Mouse (Mus musculus) embryonic facial prominence, embryonic 10.5 days (tissue): ENCODE data around the gene Oas2. TPM values are rescaled to one million over a fixed set of nuclear protein-coding genes. Genes with fewer than 3 reads are reported as not detected.

Experiments used
- DNase-seq: peaks from one replicate; pipeline ENCODE4 v3.0.0-alpha.2; 2017; ENCODE audit warnings: low spot score
- H3K27ac ChIP-seq: fragments of 300-500 bp; sonication (generic); replicated peaks from 2 replicates; pipeline ENCODE4 v1.5.1; 2016; ENCODE audit warnings: mild to moderate bottlenecking
- H3K27me3 ChIP-seq: fragments of 300-500 bp; sonication (generic); replicated peaks from 2 replicates; pipeline ENCODE4 v1.6.1; 2016; ENCODE audit warnings: low read depth, mild to moderate bottlenecking; ENCODE audit not compliant: poor library complexity, severe bottlenecking
- H3K36me3 ChIP-seq: fragments of 300-500 bp; sonication (generic); replicated peaks from 2 replicates; pipeline ENCODE4 v1.6.1; 2016; ENCODE audit warnings: mild to moderate bottlenecking, moderate library complexity
- H3K4me1 ChIP-seq: fragments of 300-500 bp; sonication (generic); 2 replicates; pipeline ENCODE4 v1.6.1; 2016
- H3K4me3 ChIP-seq: fragments of 300-500 bp; sonication (generic); 2 replicates; pipeline ENCODE4 v1.5.1; 2016; ENCODE audit warnings: mild to moderate bottlenecking, moderate library complexity
- H3K9me3 ChIP-seq: fragments of 300-500 bp; sonication (generic); 2 replicates; pipeline ENCODE4 v1.6.1; 2016; ENCODE audit warnings: mild to moderate bottlenecking
- WGBS: fragments of 180-500 bp; shearing (Covaris S2); methylation state at CpG from one replicate; pipeline ENCODE4 v1.1.7; 2016; 5-methylcytosine and 5-hydroxymethylcytosine counted together
- polyA plus RNA-seq: library from polyadenylated mRNA; unstranded; fragments of >200 nt; fragmentation: Nextera tagmentation; extraction: Ambion mirVana; gene quantifications from 2 replicates; pipeline ENCODE4 v1.2.1, GENCODE M21; 2016

The Oas2 gene
- polyA plus RNA-seq, 1 experiment from 2014 or later = 0.06 TPM

DNA sequence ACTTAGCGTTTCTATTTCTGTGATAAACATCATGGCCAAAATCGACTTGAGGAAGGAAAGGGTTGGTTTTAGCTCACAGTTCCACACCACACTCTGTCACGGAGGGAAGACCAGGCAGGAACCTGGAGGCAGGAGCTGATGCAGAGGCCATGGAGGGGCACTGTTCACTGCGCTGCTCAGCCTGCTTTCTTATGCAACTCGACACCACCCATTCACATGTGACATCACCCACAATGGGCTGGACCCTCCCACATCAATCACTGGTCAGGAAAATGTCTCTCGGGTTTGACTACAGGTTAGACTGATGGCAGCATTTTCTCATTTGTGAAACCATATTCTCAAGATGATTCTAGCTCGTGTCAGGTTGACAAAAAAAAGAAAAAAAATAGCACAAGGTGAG lies 28.6 kb downstream of the Oas2 start:
- Histone ChIP-seq H3K4me1 (peaks cover 13% of the 10 kb centered on the region), H3K27ac (no peak overlapping the region), H3K27me3 (peaks cover 5% of the 10 kb centered on the region), H3K9me3 (0 out of 2 replicates have a peak, but pooled peaks cover 7% of the 10 kb centered on the region), H3K36me3 (no peaks in the 10 kb centered on the region), H3K4me3 (no peak overlapping the region)
- WGBS = 62% methylated on average over 7 of the region's 7 CpGs
- no peak for DNase-seq

DNA sequence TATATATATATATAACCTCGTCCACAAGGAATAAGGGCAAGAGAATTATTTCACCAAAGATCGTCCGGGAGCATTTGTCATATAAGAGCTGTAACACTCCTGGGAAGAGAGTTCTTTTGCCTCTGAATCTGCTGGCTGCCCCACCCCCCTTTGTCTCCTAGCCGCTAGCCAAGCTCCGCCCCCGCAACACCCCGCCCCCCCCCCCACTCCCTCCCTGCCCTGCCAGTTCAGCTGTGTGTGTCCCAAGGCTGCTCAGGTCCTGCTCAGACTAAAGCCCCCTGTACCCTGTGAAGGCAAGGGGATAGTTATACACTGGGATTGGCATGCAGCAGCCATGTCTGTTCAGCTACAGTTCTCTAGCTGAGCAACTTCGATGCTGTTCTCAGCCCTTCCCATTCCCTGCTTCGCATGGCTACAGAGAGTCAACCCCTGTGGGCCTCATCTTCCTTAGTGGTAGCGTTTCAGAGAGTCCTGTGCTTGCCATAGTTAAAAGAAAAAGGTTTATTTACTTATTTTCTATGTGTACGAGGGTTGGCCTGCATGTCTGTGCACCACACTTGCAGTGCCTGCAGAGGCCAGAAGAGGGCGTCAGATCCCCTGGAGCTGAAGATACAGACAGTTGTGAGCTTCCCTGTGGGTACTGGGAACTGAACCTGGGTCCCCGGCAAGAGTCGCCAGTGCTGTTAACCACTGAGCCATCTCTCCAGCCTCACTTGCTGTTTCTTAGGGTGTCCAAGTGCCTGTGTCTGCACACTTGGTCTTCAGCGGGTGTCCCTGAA lies 30.9 kb downstream of the Oas2 start:
- H3K9me3 ChIP-seq = 0 out of 2 replicates have a peak, but pooled peaks cover 7% of the 10 kb centered on the region
- H3K27ac ChIP-seq = no peak overlapping the region
- H3K36me3 ChIP-seq = no peaks in the 10 kb centered on the region
- peak; percentile 38 for DNase-seq
- WGBS = 58% methylated on average over 15 of the region's 15 CpGs
- peaks cover 27% of the 10 kb centered on the region for H3K27me3 ChIP-seq
- H3K4me3 ChIP-seq = no peak overlapping the region
- H3K4me1 ChIP-seq = peaks cover 11% of the 10 kb centered on the region

DNA sequence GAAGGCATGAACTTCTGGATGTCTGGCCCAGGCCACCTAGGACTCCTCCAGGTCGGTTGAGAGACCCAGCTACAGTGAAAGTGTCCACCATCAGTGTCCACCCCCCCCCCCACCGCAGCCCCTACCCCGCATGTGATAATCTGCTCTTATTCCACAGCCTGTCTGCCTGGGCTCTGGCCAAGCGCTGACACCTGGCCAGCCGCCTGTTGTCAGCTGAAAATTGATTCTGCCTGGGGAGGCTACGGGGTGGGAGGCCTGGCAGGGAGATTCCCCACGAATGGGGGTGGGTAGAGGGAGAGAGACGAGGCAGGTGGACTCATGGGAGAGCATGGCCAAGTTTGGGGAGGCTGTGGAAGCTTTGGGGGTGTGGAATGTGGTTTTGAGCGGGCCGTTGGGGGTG lies 32.5 kb downstream of the Oas2 start:
- 78% methylated on average over 10 of the region's 10 CpGs for WGBS
- H3K36me3 ChIP-seq = no peaks in the 10 kb centered on the region

DNA sequence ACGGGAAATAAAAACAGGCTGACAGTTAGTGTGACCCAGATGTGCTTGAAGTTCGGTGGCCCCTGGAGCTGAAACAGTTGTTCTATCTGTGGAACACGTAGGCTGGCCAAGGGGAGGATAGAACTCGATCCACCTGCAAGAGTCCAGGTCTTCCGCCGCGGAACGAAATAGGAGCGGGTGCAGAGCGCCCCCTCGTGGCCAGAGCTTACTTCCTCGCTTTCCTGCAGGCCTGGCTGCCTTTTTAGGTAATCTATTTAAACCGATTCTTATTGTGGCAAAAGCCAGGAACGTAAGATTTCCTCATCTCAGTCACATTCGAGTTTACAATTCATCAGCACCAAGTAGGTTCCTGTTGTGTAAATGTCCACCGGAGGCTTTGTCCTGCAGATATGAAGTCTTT lies 35.3 kb downstream of the Oas2 start:
- H3K27me3 ChIP-seq = peaks cover 72% of the 10 kb centered on the region
- no peaks in the 10 kb centered on the region for H3K36me3 ChIP-seq
- DNase-seq = peak; percentile 86
- H3K4me1 ChIP-seq = peaks cover 29% of the 10 kb centered on the region
- H3K9me3 ChIP-seq = 0 out of 2 replicates have a peak, but pooled peaks cover under 1% of the 10 kb centered on the region
- 4% methylated on average over 16 of the region's 16 CpGs for WGBS
- no peak overlapping the region for H3K27ac ChIP-seq
- H3K4me3 ChIP-seq = no peak overlapping the region

More for the DNA sequence above, 32.5 kb downstream of the Oas2 start:
- Histone ChIP-seq H3K4me3 (no peak overlapping the region), H3K4me1 (peaks cover 11% of the 10 kb centered on the region), H3K9me3 (0 out of 2 replicates have a peak, but pooled peaks cover 7% of the 10 kb centered on the region), H3K27me3 (peaks cover 44% of the 10 kb centered on the region), H3K27ac (no peak overlapping the region)
- no peak for DNase-seq

DNA sequence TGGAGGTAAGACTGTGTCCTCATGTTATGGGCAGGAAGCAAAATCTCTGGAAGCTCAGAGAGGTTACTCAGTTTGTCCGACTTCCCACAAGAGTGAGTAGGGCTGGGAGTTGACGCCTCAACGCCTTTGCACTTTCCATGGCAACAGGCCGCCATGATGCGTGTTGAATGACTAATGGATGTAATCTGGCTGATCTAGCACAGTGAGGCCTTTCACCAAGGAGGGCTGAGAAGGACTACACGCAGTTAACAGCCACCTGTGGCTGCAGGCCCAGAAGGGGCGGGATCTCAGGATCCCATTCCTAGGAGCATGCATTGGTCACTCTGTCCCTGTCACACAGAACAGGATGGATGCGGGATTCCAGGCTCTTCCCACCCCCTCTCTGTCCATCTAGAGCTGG lies 36.9 kb downstream of the Oas2 start:
- Histone ChIP-seq H3K27me3 (peaks cover 88% of the 10 kb centered on the region), H3K36me3 (no peaks in the 10 kb centered on the region), H3K9me3 (no peaks in the 10 kb centered on the region), H3K27ac (no peak overlapping the region), H3K4me3 (no peak overlapping the region), H3K4me1 (peaks cover 25% of the 10 kb centered on the region)
- 86% methylated on average over 8 of the region's 8 CpGs for WGBS
- DNase-seq = no peak

DNA sequence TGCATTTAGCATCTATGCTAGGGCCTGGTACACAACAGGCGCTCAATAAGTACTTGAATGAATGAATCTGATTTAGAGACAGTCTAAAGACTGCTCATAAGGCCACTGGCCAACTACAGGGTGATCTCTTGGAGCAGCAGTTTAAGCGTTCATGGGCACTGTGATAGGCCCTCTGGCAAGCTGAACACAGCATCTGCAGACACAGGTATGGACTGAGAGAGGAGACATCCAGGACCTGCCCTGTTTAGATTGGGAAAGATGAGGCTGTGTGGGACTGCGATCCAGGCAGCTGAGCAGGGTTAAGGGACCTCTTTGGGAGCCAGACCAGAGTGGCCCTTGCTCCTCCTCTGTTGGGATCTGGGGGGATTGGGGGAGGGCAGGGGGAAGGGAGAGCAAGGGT lies 37.8 kb downstream of the Oas2 start, which contains the start of gene Dtx1:
Gene Dtx1 (minus strand): TSS at position 101 of the 400 bp plus-strand sequence.
- no peaks in the 10 kb centered on the region for H3K9me3 ChIP-seq
- H3K4me1 ChIP-seq = peaks cover 22% of the 10 kb centered on the region
- peak within 1 kb of the TSS; percentile 61 for H3K4me3 ChIP-seq
- WGBS = 28% methylated on average over 3 of the region's 3 CpGs
- no peaks in the 10 kb centered on the region for H3K36me3 ChIP-seq
- peak within 1 kb of the TSS; percentile 74 for H3K27ac ChIP-seq
- no peak for DNase-seq
- peaks cover 96% of the 10 kb centered on the region for H3K27me3 ChIP-seq

DNA sequence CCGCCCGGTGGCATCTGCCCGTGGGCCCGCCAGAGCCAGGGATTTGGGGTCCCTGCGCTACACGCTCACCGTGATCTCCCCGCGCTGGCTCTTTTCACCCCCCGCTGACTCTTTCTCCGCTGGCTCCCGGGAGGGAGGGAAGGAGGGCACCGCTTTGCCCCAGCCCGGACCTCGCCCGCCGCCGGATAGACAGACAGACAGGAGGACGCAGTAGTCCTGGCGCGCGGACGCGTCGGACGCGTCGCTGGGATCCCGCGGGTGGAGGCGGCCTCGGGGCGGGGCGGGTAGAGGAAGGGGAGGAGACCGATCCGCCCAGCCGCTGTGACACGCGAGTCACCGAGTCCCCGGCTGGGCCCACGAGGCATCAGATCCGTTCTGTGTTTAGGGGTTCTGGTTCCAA lies 38.2 kb downstream of the Oas2 start:
- peak; percentile 51 for DNase-seq
- 2% methylated on average over 39 of the region's 43 CpGs for WGBS
- Histone ChIP-seq H3K4me3 (peak overlapping the region; percentile 61), H3K36me3 (no peaks in the 10 kb centered on the region), H3K27ac (peak overlapping the region; percentile 74; the same call in 1 of the 2 replicates), H3K27me3 (peaks cover 98% of the 10 kb centered on the region), H3K4me1 (peaks cover 25% of the 10 kb centered on the region), H3K9me3 (no peaks in the 10 kb centered on the region)

DNA sequence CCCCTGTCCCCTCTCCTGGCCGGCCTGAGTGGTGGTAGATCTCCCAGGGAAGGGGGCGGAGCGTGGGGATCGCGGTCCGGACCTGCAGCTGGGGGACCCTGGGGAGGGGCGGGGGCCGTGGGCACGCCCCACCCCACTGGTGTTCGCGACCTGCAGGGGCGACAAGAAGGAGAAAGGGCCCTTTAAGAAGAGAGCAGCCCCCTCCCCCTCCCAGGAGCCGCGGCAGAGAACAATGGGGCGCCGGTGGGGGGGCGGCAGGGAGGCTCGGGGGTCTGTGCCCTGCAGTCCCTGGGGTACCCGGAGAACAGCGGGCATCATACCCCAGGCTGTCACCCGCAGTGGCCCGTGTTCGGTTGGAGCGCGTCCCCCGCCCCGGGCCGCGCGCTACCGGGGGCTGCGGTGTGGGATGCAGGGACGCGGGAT lies 38.8 kb downstream of the Oas2 start:
- Histone ChIP-seq H3K27me3 (peaks cover 98% of the 10 kb centered on the region), H3K27ac (peak overlapping the region; percentile 74), H3K36me3 (no peaks in the 10 kb centered on the region), H3K4me1 (peaks cover 31% of the 10 kb centered on the region), H3K9me3 (no peaks in the 10 kb centered on the region), H3K4me3 (peak overlapping the region; percentile 61)
- no peak for DNase-seq
- 2% methylated on average over 34 of the region's 34 CpGs for WGBS

DNA sequence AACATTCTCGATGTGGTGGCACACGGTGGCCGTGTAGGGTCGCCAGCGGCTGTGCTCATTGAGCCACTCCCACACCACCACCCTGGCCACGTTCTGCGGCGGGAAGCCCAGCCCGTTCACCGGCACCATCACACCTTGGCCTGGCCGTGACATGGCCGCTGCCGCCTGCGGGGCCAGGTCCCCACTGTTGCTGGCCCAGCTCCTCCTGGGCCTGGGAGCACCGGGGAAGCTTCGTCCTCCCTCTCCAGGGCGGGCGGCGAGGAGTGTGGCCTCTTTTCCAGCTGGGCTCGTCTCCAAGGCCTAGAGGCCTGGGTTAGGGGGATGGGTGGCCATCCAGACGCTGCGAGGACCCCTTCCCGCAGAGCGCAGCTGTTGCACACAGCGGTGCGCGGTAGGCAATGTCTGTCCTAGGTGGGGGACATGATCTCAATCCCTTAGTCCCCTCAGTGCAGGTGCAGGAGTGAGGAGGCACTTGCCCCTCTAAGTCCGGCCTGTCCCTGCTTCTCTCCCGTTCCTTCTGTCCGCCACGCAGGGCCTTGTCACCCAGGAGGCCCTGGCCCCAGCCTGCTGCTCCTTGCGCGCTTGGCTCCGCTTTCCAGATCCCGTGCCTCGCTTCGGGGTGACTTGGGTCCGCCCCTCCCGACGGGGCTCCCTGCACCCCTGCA lies 39.4 kb downstream of the Oas2 start:
- Histone ChIP-seq H3K9me3 (no peaks in the 10 kb centered on the region), H3K36me3 (no peaks in the 10 kb centered on the region), H3K27me3 (peaks cover 98% of the 10 kb centered on the region), H3K4me3 (peak overlapping the region; percentile 61), H3K4me1 (peaks cover 34% of the 10 kb centered on the region), H3K27ac (peak overlapping the region; percentile 74)
- 4% methylated on average over 40 of the region's 40 CpGs for WGBS
- peak; percentile 55 for DNase-seq

DNA sequence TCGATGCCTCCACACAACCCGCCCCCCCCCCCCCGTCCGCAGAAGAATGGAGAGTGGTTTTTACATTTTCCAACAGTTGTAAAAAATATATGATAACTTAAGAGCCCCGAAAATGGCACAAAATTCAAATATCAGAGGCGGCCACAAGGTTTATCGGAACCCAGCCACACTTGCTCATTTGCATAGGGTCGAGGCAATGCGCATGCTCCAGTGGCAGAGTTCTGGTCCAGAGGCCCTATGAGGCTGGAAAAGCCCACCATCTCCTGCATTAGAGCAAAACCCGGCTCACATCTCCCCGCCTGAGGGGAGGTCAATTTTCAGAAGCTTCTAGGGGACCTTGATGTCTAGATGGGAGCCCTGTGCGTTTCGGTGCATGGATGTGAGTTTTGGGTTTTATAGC lies 42.7 kb downstream of the Oas2 start:
- Histone ChIP-seq H3K27ac (peak overlapping the region; percentile 63), H3K4me1 (peaks cover 44% of the 10 kb centered on the region), H3K36me3 (no peaks in the 10 kb centered on the region), H3K9me3 (no peaks in the 10 kb centered on the region), H3K4me3 (peak overlapping the region; percentile 50), H3K27me3 (peaks cover 95% of the 10 kb centered on the region)
- no peak for DNase-seq
- WGBS = 35% methylated on average over 13 of the region's 13 CpGs

DNA sequence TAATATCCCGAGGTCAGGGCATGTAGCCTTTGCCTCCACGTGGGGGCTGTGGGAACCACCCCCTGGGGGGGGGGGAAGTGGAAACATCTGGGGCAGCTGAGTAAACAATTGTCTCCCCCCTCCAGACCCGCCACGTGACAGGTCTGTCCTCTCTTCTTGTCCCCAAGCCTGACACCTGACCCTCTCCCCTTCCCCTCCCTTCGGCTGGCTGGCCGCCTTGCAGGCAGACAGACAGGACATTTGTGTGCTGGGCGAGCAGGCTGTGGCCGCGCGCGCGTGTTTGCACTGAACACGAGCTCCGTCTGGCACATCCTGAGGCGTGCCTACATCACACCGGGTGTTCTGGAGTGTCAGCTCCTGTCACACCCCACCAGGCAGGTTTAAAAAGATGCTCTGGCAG lies 43.1 kb downstream of the Oas2 start:
- peak overlapping the region; percentile 63 for H3K27ac ChIP-seq
- peak overlapping the region; percentile 50 for H3K4me3 ChIP-seq
- 2% methylated on average over 16 of the region's 16 CpGs for WGBS
- peaks cover 43% of the 10 kb centered on the region for H3K4me1 ChIP-seq
- no peaks in the 10 kb centered on the region for H3K9me3 ChIP-seq
- H3K27me3 ChIP-seq = peaks cover 95% of the 10 kb centered on the region
- DNase-seq = peak; percentile 78
- no peaks in the 10 kb centered on the region for H3K36me3 ChIP-seq

DNA sequence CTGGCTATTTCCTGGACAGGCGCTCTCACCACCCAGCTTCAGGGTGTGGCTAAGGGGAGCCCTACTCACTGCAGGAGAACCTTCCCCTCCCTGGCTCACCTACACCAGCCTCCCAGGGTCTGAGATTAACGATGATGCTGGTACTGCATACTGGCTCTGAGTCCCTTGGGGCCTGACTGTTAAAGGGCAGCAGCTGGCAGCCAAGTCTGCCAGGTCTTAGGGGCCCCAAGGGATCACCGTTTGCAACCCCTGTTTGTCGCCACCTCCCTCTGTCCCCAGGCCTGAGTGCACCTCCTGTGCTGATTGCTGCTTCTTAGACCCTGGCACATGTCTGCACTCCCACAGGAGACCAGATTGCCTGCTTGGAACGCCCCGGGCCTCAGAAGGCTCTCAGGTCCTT lies 45.2 kb downstream of the Oas2 start:
- peaks cover 25% of the 10 kb centered on the region for H3K4me1 ChIP-seq
- H3K4me3 ChIP-seq = no peak overlapping the region
- no peak overlapping the region for H3K27ac ChIP-seq
- no peaks in the 10 kb centered on the region for H3K9me3 ChIP-seq
- DNase-seq = no peak
- WGBS = 53% methylated on average over 6 of the region's 6 CpGs
- H3K27me3 ChIP-seq = peaks cover 95% of the 10 kb centered on the region
- no peaks in the 10 kb centered on the region for H3K36me3 ChIP-seq

DNA sequence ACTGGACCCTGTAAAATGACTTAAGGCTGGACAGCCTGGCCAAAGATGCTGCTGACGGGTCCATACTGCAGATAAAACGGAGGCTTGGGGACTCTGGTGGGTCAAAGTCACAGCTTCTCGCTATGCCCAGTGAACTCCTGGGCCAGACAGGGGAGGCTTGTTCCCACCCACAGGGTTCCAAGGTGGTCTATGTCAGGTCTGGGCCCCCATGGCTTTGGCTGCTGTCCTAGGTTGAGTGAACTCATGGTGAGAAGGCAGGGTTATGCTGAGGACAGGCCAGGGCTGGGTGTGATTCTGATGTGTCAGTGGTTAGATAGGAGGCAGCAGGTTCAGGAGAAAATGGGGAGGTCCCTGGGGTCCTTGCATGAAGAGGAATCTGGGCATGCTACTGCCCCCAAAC lies 46.0 kb downstream of the Oas2 start:
- WGBS = 80% methylated on average over 3 of the region's 3 CpGs
- H3K4me1 ChIP-seq = peaks cover 32% of the 10 kb centered on the region
- H3K27me3 ChIP-seq = peaks cover 95% of the 10 kb centered on the region
- H3K27ac ChIP-seq = no peak overlapping the region
- no peaks in the 10 kb centered on the region for H3K9me3 ChIP-seq
- DNase-seq = no peak
- no peaks in the 10 kb centered on the region for H3K36me3 ChIP-seq
- no peak overlapping the region for H3K4me3 ChIP-seq
